Mouse (Mus musculus) neural tube, embryonic 11.5 days (tissue): ENCODE data around the gene Ube2t. TPM values are rescaled to one million over a fixed set of nuclear protein-coding genes. Genes with fewer than 3 reads are reported as not detected.

Source experiments
- ATAC-seq: fragments of 200-750 bp; cut with Nextera tagmentation; 2 replicates; pipeline ENCODE4 v1.8.0; 2017; ENCODE audit warnings: moderate number of reproducible peaks, mild to moderate bottlenecking, moderate TSS enrichment, moderate library complexity; ENCODE audit not compliant: insufficient read depth, low FRiP score, low TSS enrichment
- DNase-seq: peaks from one replicate; pipeline ENCODE4 v3.0.0-alpha.2; 2015; ENCODE audit warnings: low spot score
- H3K27ac ChIP-seq: fragments of 300-500 bp; sonication (generic); 2 replicates; pipeline ENCODE4 v1.5.1; 2014; ENCODE audit warnings: low read depth, mild to moderate bottlenecking, low read length
- H3K27me3 ChIP-seq: fragments of 300-500 bp; sonication (generic); 2 replicates; pipeline ENCODE4 v1.6.1; 2014; ENCODE audit warnings: mild to moderate bottlenecking, low read length, mixed read lengths; ENCODE audit not compliant: control insufficient read depth, insufficient read depth
- H3K36me3 ChIP-seq: fragments of 300-500 bp; sonication (generic); 2 replicates; pipeline ENCODE4 v1.6.1; 2014; ENCODE audit warnings: mild to moderate bottlenecking, low read length, moderate library complexity, mixed read lengths; ENCODE audit not compliant: control insufficient read depth, insufficient read depth
- H3K4me1 ChIP-seq: fragments of 300-500 bp; sonication (generic); 2 replicates; pipeline ENCODE4 v1.6.1; 2014; ENCODE audit warnings: low read length, mixed read lengths; ENCODE audit not compliant: control insufficient read depth, insufficient read depth
- H3K4me2 ChIP-seq: fragments of 300-500 bp; sonication (generic); 2 replicates; pipeline ENCODE4 v1.6.1; 2014; ENCODE audit warnings: low read depth, mild to moderate bottlenecking, moderate library complexity
- H3K4me3 ChIP-seq: fragments of 300-500 bp; sonication (generic); 2 replicates; pipeline ENCODE4 v1.5.1; 2014; ENCODE audit warnings: low read depth, low read length
- H3K9ac ChIP-seq: fragments of 300-500 bp; sonication (generic); 2 replicates; pipeline ENCODE4 v1.6.1; 2014; ENCODE audit warnings: mild to moderate bottlenecking, low read length
- H3K9me3 ChIP-seq: fragments of 300-500 bp; sonication (generic); 2 replicates; pipeline ENCODE4 v1.6.1; 2016; ENCODE audit warnings: low read length; ENCODE audit not compliant: control insufficient read depth
- WGBS: fragments of 180-500 bp; shearing (Covaris S2); extraction: QIAGEN DNeasy Blood & Tissue Kit; methylation state at CpG from one replicate; pipeline ENCODE4 v1.1.7; 2014; 5-methylcytosine and 5-hydroxymethylcytosine counted together
- polyA plus RNA-seq: library from polyadenylated mRNA; unstranded; fragments of >200 nt; fragmentation: Nextera tagmentation; extraction: Ambion mirVana; gene quantifications from 2 replicates; pipeline ENCODE4 v1.2.1, GENCODE M21; 2014

The Ube2t gene
- polyA plus RNA-seq, 1 experiment from 2014 or later, result 44.8 TPM

GRCm38 (mm10) chr1:135017656-135018015 lies 55.3 kb downstream of the Ube2t start:
- no peak overlapping the region for H3K4me2 ChIP-seq
- H3K36me3 ChIP-seq, result no peaks in the 10 kb centered on the region
- H3K4me1 ChIP-seq, result peaks cover 15% of the 10 kb centered on the region
- no peaks in the 10 kb centered on the region for H3K9me3 ChIP-seq
- H3K27me3 ChIP-seq, result no peaks in the 10 kb centered on the region
- no peak for ATAC-seq
- H3K9ac ChIP-seq, result no peak overlapping the region
- 85% methylated on average over 2 of the region's 2 CpGs for WGBS
- no peak for DNase-seq
- H3K27ac ChIP-seq, result no peak overlapping the region
- H3K4me3 ChIP-seq, result no peak overlapping the region

- DNase-seq (peak; percentile 31), ATAC-seq (no peak)
- no peaks in the 10 kb centered on the region for H3K9me3 ChIP-seq
- H3K4me1 ChIP-seq, result peaks cover 15% of the 10 kb centered on the region
- no peak overlapping the region for H3K9ac ChIP-seq
- no peak overlapping the region for H3K27ac ChIP-seq
- H3K4me3 ChIP-seq, result no peak overlapping the region
- no peaks in the 10 kb centered on the region for H3K36me3 ChIP-seq
- WGBS, result 23% methylated on average over 13 of the region's 13 CpGs
- H3K4me2 ChIP-seq, result no peak overlapping the region
- no peaks in the 10 kb centered on the region for H3K27me3 ChIP-seq
These were observed 56.9 kb downstream of the Ube2t start for GRCm38 (mm10) chr1:135019087-135019774.

GRCm38 (mm10) chr1:135019775-135020167 lies 57.4 kb downstream of the Ube2t start:
- H3K27ac ChIP-seq, result no peak overlapping the region
- H3K4me3 ChIP-seq, result no peak overlapping the region
- no peaks in the 10 kb centered on the region for H3K27me3 ChIP-seq
- no peaks in the 10 kb centered on the region for H3K36me3 ChIP-seq
- peaks cover 15% of the 10 kb centered on the region for H3K4me1 ChIP-seq
- DNase-seq (no peak), ATAC-seq (no peak)
- 68% methylated on average over 4 of the region's 4 CpGs for WGBS
- H3K4me2 ChIP-seq, result no peak overlapping the region
- H3K9ac ChIP-seq, result no peak overlapping the region
- H3K9me3 ChIP-seq, result no peaks in the 10 kb centered on the region

GRCm38 (mm10) chr1:135020281-135020940 lies 58.0 kb downstream of the Ube2t start:
- WGBS, result 76% methylated on average over 5 of the region's 5 CpGs
- H3K4me1 ChIP-seq, result peaks cover 10% of the 10 kb centered on the region
- no peak overlapping the region for H3K27ac ChIP-seq
- H3K4me3 ChIP-seq, result no peak overlapping the region
- DNase-seq (no peak), ATAC-seq (no peak)
- H3K27me3 ChIP-seq, result no peaks in the 10 kb centered on the region
- H3K9ac ChIP-seq, result no peak overlapping the region
- H3K36me3 ChIP-seq, result no peaks in the 10 kb centered on the region
- no peak overlapping the region for H3K4me2 ChIP-seq
- no peaks in the 10 kb centered on the region for H3K9me3 ChIP-seq

- no peaks in the 10 kb centered on the region for H3K36me3 ChIP-seq
- no peaks in the 10 kb centered on the region for H3K27me3 ChIP-seq
- no peak overlapping the region for H3K9ac ChIP-seq
- H3K9me3 ChIP-seq, result no peaks in the 10 kb centered on the region
- no peak overlapping the region for H3K27ac ChIP-seq
- H3K4me3 ChIP-seq, result no peak overlapping the region
- H3K4me2 ChIP-seq, result no peak overlapping the region
- H3K4me1 ChIP-seq, result peaks cover 10% of the 10 kb centered on the region; the same call in 1 of the 2 replicates
- DNase-seq (peak; percentile 31), ATAC-seq (no peak)
- 33% methylated on average over 5 of the region's 5 CpGs for WGBS
These were observed 58.6 kb downstream of the Ube2t start for GRCm38 (mm10) chr1:135020970-135021369.

GRCm38 (mm10) chr1:135021936-135022335 lies 59.6 kb downstream of the Ube2t start:
- Histone ChIP-seq H3K9me3 (no peaks in the 10 kb centered on the region), H3K9ac (no peak overlapping the region), H3K4me3 (no peak overlapping the region), H3K27ac (no peak overlapping the region), H3K4me2 (no peak overlapping the region), H3K36me3 (no peaks in the 10 kb centered on the region), H3K27me3 (no peaks in the 10 kb centered on the region), H3K4me1 (peaks cover 10% of the 10 kb centered on the region; the same call in 1 of the 2 replicates)
- 84% methylated on average over 5 of the region's 5 CpGs for WGBS
- no peak for ATAC-seq
- DNase-seq, result no peak

GRCm38 (mm10) chr1:135023583-135023982 lies 61.2 kb downstream of the Ube2t start:
- ATAC-seq (no peak), DNase-seq (no peak)
- peaks cover 10% of the 10 kb centered on the region; the same call in 1 of the 2 replicates for H3K4me1 ChIP-seq
- H3K9me3 ChIP-seq, result no peaks in the 10 kb centered on the region
- H3K27ac ChIP-seq, result no peak overlapping the region
- H3K4me2 ChIP-seq, result no peak overlapping the region
- no peak overlapping the region for H3K4me3 ChIP-seq
- no peaks in the 10 kb centered on the region for H3K27me3 ChIP-seq
- no peaks in the 10 kb centered on the region for H3K36me3 ChIP-seq
- 75% methylated on average over 1 of the region's 1 CpGs for WGBS
- no peak overlapping the region for H3K9ac ChIP-seq
